In genomic region chr3:94811628-94812027, GRCm38 (mm10) we compare ENCODE assay signal across 9 mouse cellular contexts. TPM values are rescaled to one million over a fixed set of nuclear protein-coding genes. Genes with fewer than 3 reads are reported as not detected.
DNase-seq lines count a peak whose midpoint lies in the region; ATAC-seq lines count a peak whose summit lies in the region.
"Had no signal": no experiment of that assay in that cellular context is flagged by ENCODE, and none has a peak within 500 bp of the region (broad histone marks: within the 10 kb centered on the region; RNA-seq: fewer than 3 reads in every experiment).

No protein-coding gene starts in this region.

- H3K27ac ChIP-seq in intestine, embryonic 15.5 days, result no peak overlapping the region

- H3K27me3 ChIP-seq in intestine, embryonic 15.5 days (replicated peaks), result no peaks in the 10 kb centered on the region

- no peak; the same call in 1 of the 2 replicates for ATAC-seq in intestine, embryonic 15.5 days

- H3K9ac ChIP-seq in intestine, embryonic 15.5 days, result no peak overlapping the region

- intact Hi-C loops in left cerebral cortex, postnatal 36 days (cut with DNase I), result loop anchor here (10.0 kb wide), 1 partner anchor 93 kb away; no protein-coding TSS in a partner anchor

- H3K36me3 ChIP-seq in intestine, embryonic 15.5 days, result no peaks in the 10 kb centered on the region
- H3K36me3 ChIP-seq: G1E had no signal

- H3K4me3 ChIP-seq in intestine, embryonic 15.5 days (replicated peaks), result no peak overlapping the region

- 15% methylated on average over 4 of the region's 4 CpGs for WGBS in intestine, embryonic 15.5 days

- 0 out of 2 replicates have a peak, but pooled peaks cover 3% of the 10 kb centered on the region for H3K4me1 ChIP-seq in intestine, embryonic 15.5 days (replicated peaks)

- H3K9me3 ChIP-seq in intestine, embryonic 15.5 days, result no peaks in the 10 kb centered on the region
- H3K9me3 ChIP-seq: G1E had no signal

- 0 out of 2 replicates have a peak overlapping the region, but pooled peaks have one; percentile 7 for H3K4me2 ChIP-seq in intestine, embryonic 15.5 days (replicated peaks)

- peak; percentile 39 for DNase-seq in cerebellum, postnatal 14 days
- no peak for DNase-seq in cerebellum, adult 9-11 months
- DNase-seq in urinary bladder, postnatal 14 days (ENCODE audit: low spot score), result peak; percentile 24
- no peak for DNase-seq in urinary bladder, adult 18-20 months (ENCODE audit: low spot score in 2 of 2)
- DNase-seq in lung, postnatal 14 days, result peak; percentile 51
- DNase-seq in left cerebral cortex, postnatal 36 days (ENCODE audit: low spot score in 2 of 2), result no peak
- no peak for DNase-seq in spleen, adult 12 weeks (ENCODE audit: low spot score)

RNA-seq across cellular contexts. Expression of gene Cgn, which starts 25.3 kb away (rescaled TPM):
- 61.7 and 71.9 TPM in 2 replicates for polyA plus RNA-seq in intestine, embryonic 15.5 days (2015; fragmentation: Nextera tagmentation; extraction: Ambion mirVana)
- 1 to 10 TPM; 2.9 to 4.0 TPM for total RNA-seq in left cerebral cortex, postnatal 36 days (2021)

RNA-seq across cellular contexts. Expression of gene Pogz, which starts 25.7 kb away (rescaled TPM):
- polyA plus RNA-seq in intestine, embryonic 15.5 days (2015; fragmentation: Nextera tagmentation; extraction: Ambion mirVana), result 11.6 and 12.2 TPM in 2 replicates
- 10 to 100 TPM; 48.9 to 69.1 TPM for total RNA-seq in left cerebral cortex, postnatal 36 days (2021)

Comparison
In these comparisons a context has a peak if more than half of its experiments do, and no peak if none do; other contexts are left out.
1. DNase-seq: peak in cerebellum, postnatal 14 days (2 of 2), urinary bladder, postnatal 14 days (single experiment) and lung, postnatal 14 days (single experiment); none in cerebellum, adult 9-11 months (single experiment), urinary bladder, adult 18-20 months (0 of 2), left cerebral cortex, postnatal 36 days (0 of 2) and spleen, adult 12 weeks (single experiment).